Mouse (Mus musculus): ENCODE measurements around the gene Vmn1r5.
"Not testable (repeated sequence)": the region's sequence is repeated elsewhere in the genome, so short reads cannot be mapped to it uniquely, and the experiment has no call there.

The Vmn1r5 gene

DNA sequence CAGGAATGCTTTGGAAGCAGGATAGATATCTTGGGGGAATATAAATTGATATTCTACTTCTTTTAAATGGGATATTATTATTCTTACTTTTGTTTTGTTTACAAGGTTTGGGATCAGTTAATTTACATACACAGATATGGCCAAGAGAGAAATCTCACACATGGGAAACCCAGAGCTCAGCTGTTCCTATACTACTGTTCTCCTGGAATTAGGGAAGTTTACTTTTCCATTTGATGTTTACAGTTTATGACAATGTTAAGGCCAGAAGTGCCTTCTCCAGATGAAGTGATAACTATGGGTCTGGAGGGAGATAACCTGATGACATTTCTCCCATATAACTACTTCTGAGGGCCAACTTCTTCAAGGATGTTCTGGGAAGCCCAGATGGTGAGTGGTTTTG is at the start of gene Vmn1r5:
Vmn1r5 (plus strand) TSS at position 301 of the 400 bp plus-strand sequence.
- DNase-seq (ENCODE audit: extremely low spot score, low read depth, low spot score): no peak

DNA sequence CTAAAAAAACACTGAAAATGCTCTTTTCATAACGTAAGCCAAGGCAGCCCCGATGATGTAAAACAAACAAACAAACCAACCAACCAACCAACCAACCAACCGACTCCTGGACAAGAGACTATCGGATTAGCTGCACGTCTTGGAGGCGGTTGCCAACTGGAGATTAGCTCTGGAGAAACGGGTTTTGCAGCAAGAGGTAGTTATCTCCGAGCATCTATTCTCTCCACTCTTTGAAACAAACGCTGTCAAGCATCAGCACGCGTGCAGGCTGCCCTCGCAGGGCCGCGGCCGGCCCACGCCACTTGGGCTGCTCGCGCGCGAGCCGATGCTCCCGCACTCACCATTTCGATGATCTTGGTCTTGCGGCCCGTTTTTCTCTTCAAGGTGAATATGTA is 46.7 kb upstream of the Vmn1r5 start:
- DNase-seq (ENCODE audit: extremely low spot score, low read depth, low spot score): no peak

DNA sequence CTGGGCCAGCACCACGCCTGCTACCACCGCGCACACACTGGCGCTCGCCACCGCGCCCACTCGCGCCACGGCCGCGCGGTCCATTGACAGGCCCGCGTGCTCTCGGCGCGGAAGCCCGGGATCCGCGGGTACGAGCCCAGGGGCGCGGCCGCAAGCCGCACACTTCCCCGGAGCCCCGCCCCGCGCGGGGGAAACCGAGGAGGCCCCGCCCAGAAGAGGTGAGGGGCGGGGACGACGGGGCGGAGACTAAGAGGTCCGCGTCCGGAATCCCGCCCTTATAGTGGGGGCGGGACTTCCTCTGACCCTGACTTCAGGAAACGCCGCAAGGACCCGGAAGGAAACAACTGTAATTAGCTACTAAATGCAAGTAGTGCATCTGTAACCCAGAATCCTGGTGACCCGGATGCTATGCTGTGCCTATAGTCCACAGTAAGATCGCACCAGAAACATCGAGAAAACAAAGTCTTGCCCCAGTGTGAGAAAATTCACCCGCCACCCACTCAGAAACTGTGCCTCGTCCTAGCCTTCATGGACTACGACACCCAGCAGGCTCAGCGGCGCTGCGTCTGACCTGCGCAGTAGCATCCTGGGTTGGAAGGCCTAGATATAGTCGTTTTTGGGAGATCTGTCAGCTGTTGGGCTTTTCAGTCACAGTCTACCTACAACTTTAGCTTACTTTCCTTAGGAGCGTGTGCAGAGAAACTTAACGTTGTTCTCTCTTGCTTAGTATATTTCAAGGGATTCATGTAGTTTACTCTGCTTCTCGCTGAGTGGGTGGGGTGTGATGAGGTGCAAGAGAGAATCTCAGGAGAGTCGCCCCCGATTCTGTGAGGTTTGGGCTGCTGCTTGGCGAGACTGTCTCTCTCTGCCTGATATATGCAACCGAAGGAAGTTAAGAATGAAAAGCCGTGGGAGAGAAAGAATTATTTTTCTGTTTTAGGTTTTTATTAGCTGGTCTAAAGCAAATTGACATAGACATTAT is 46.1 kb upstream of the Vmn1r5 start, which contains the start of the genes Nt5c3 and Vmn1r4:
Nt5c3 (minus strand) TSS at position 207 of the 982 bp plus-strand sequence.
Vmn1r4 (plus strand) TSS at position 290 of the 982 bp plus-strand sequence.
- peak; percentile 94 for DNase-seq (ENCODE audit: extremely low spot score, low read depth, low spot score)

GRCm38 (mm10) chr6:56931648-56932415 is 38.2 kb upstream of the Vmn1r5 start:
- no peak for DNase-seq (ENCODE audit: extremely low spot score, low read depth, low spot score)

- no peak for DNase-seq (ENCODE audit: extremely low spot score, low read depth, low spot score)
These were observed 37.6 kb upstream of the Vmn1r5 start for GRCm38 (mm10) chr6:56932464-56932863.

GRCm38 (mm10) chr6:56934366-56934765 is 35.7 kb upstream of the Vmn1r5 start:
- DNase-seq (ENCODE audit: extremely low spot score, low read depth, low spot score): no peak

DNA sequence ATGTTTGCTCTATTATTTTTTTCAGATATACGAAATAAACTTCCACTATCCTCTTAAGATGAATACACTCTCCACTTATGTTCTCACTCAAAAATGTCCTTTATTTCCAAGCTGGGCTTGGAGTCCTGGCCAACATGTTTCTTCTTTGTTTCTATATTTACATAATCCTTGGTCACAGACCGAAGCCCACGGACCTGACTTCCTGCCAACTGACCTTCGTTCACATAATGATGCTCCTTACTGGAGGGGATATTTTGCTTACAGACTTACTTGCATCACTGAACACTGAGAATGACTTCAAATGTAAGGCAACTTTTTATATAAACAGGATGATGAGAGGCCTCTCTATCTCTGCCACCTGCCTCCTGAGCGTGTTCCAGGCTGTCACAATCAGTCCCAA is 13.6 kb upstream of the Vmn1r5 start:
- no peak for DNase-seq (ENCODE audit: extremely low spot score, low read depth, low spot score)

DNA sequence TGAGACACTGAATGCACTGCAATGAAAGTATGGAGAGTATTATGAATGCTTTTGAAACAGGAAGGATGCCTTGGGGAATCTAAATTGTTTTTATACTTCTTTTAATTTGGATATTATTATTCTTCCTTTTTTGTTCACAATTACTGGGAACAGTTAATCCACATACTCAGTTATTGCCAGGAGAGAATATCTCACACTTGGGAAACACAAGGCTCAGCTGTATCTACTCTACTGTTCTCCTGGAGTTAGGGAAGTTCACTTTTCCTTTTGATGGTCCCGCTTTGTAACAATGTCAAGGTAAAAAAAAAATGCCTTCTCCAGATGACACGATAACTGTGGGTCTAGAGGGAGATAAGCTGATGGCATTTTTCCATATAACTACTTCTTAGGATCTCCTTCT is 26.9 kb downstream of the Vmn1r5 start, which contains the start of gene Vmn1r6:
Vmn1r6 (plus strand) TSS at position 301 of the 400 bp plus-strand sequence.
- no peak for DNase-seq (ENCODE audit: extremely low spot score, low read depth, low spot score)

DNA sequence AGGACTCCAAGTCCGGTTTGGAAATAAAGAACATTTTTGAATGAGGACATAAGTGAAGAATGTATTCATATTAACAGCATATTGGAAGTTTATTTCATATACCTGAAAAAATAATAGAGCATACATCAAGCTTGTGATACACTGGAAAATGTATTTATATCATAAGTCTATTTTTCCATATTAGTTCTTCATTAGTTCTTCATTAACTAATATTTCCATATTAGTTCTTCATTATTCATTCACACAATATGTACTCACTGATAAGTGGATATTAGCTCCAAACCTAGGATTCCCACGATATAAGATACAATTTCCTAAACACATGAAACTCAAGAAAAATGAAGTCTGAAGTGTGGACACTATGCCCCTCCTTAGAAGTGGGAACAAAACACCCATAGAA is 55.2 kb downstream of the Vmn1r5 start, which contains the start of gene Vmn1r7:
Vmn1r7 (minus strand) TSS at position 101 of the 400 bp plus-strand sequence.
- not testable (repeated sequence) for DNase-seq (ENCODE audit: extremely low spot score, low read depth, low spot score)

GRCm38 (mm10) chr6:57031984-57032383 is 61.9 kb downstream of the Vmn1r5 start, which contains the start of gene Vmn1r8:
Vmn1r8 (plus strand) TSS chr6:57032284.
- DNase-seq (ENCODE audit: extremely low spot score, low read depth, low spot score): no peak

DNA sequence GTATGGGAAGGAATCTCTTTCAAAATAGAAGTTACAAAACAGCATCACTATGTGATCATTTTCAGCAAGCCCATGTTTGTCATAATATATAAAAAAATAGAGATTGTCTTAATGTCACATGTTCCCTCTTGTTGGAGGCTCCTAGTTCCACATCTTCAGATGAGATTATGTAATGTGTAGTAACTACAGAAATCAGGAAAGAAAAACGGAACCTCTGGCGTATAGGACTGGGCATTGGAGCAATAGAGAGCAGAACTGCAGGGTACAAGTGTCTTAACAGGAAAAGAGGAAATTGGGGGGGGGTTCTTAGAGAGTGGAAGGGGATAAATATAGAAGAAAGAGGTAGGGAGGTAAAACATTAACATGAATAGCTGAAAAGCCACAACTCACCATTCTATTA is 64.6 kb downstream of the Vmn1r5 start:
- no peak for DNase-seq (ENCODE audit: extremely low spot score, low read depth, low spot score)
